Mouse (Mus musculus) stomach, embryonic 14.5 days (tissue): ENCODE measurements around the gene Lhfpl1. TPM values are rescaled to one million over a fixed set of nuclear protein-coding genes. Genes with fewer than 3 reads are reported as not detected.

ENCODE experiments used
- ATAC-seq: fragments of 200-750 bp; cut with Nextera tagmentation; 2 replicates; pipeline ENCODE4 v1.8.0; 2017; ENCODE audit warnings: low read depth, moderate TSS enrichment; ENCODE audit not compliant: insufficient number of reproducible peaks, insufficient read depth, low FRiP score
- H3K27ac ChIP-seq: fragments of 300-500 bp; sonication (generic); 2 replicates; pipeline ENCODE4 v1.5.1; 2014; ENCODE audit warnings: mild to moderate bottlenecking, low read length, moderate library complexity, mixed read lengths
- H3K27me3 ChIP-seq: fragments of 300-500 bp; sonication (generic); 2 replicates; pipeline ENCODE4 v1.6.1; 2014; ENCODE audit warnings: low read length, control low read depth, mixed read lengths; ENCODE audit not compliant: control insufficient read depth, insufficient read depth
- H3K36me3 ChIP-seq: fragments of 300-500 bp; sonication (generic); 2 replicates; pipeline ENCODE4 v1.6.1; 2014; ENCODE audit warnings: mild to moderate bottlenecking, control low read depth, low read length, moderate library complexity, mixed read lengths; ENCODE audit not compliant: control insufficient read depth, insufficient read depth
- H3K4me1 ChIP-seq: fragments of 300-500 bp; sonication (generic); 2 replicates; pipeline ENCODE4 v1.6.1; 2014; ENCODE audit warnings: low read length, control low read depth, mixed read lengths; ENCODE audit not compliant: control insufficient read depth, insufficient read depth
- H3K4me2 ChIP-seq: fragments of 300-500 bp; sonication (generic); replicated peaks from 2 replicates; pipeline ENCODE4 v1.6.1; 2014; ENCODE audit warnings: low read depth, low read length, control low read depth
- H3K4me3 ChIP-seq: fragments of 300-500 bp; sonication (generic); 2 replicates; pipeline ENCODE4 v1.5.1; 2014; ENCODE audit warnings: low read depth, low read length, control low read depth
- H3K9ac ChIP-seq: fragments of 300-500 bp; sonication (generic); replicated peaks from 2 replicates; pipeline ENCODE4 v1.6.1; 2014; ENCODE audit warnings: low read depth, mild to moderate bottlenecking, control low read depth, low read length, moderate library complexity, mixed read lengths
- H3K9me3 ChIP-seq: fragments of 300-500 bp; sonication (generic); 2 replicates; pipeline ENCODE4 v1.6.1; 2016; ENCODE audit warnings: low read depth, low read length, control low read depth; ENCODE audit not compliant: control insufficient read depth
- WGBS: fragments of 180-500 bp; shearing (Covaris S2); extraction: QIAGEN DNeasy Blood & Tissue Kit; methylation state at CpG from one replicate; pipeline ENCODE4 v1.1.7; 2014; 5-methylcytosine and 5-hydroxymethylcytosine counted together
- polyA plus RNA-seq: library from polyadenylated mRNA; unstranded; fragments of >200 nt; fragmentation: Nextera tagmentation; extraction: Ambion mirVana; gene quantifications from 2 replicates; pipeline ENCODE4 v1.2.1, GENCODE M21; 2014

Gene Lhfpl1
- polyA plus RNA-seq, 1 experiment from 2014 or later, result 2.1 TPM

GRCm38 (mm10) chrX:145271768-145272167 is 77.1 kb downstream of the Lhfpl1 start:
- H3K36me3 ChIP-seq, result no peaks in the 10 kb centered on the region
- 42% methylated on average over 4 of the region's 4 CpGs for WGBS
- no peak for ATAC-seq
- no peak overlapping the region for H3K9ac ChIP-seq
- no peaks in the 10 kb centered on the region for H3K4me1 ChIP-seq
- H3K9me3 ChIP-seq, result no peaks in the 10 kb centered on the region
- no peak overlapping the region for H3K27ac ChIP-seq
- H3K4me2 ChIP-seq, result no peak overlapping the region
- H3K4me3 ChIP-seq, result no peak overlapping the region
- no peaks in the 10 kb centered on the region for H3K27me3 ChIP-seq

- no peak for ATAC-seq
- Histone ChIP-seq H3K4me2 (no peak overlapping the region), H3K4me1 (no peaks in the 10 kb centered on the region), H3K27me3 (no peaks in the 10 kb centered on the region), H3K9ac (no peak overlapping the region), H3K36me3 (no peaks in the 10 kb centered on the region), H3K9me3 (no peaks in the 10 kb centered on the region), H3K27ac (no peak overlapping the region), H3K4me3 (no peak overlapping the region)
- 54% methylated on average over 5 of the region's 5 CpGs for WGBS
Observed at GRCm38 (mm10) chrX:145261803-145262202, 87.1 kb downstream of the Lhfpl1 start.

Other genes starting within 250 kb of the Lhfpl1 start
- 17.6 TPM in 2 replicates for gene Amot, start 156.1 kb upstream of the Lhfpl1 start, polyA plus RNA-seq